Mouse (Mus musculus): Measurements from ENCODE around the gene Mrpl57.
"Not testable (repeated sequence)": the region's sequence is repeated elsewhere in the genome, so short reads cannot be mapped to it uniquely, and the experiment has no call there.

The Mrpl57 gene

GRCm38 (mm10) chr14:57825788-57826751 lies at the start of gene Mrpl57, which contains the start of gene Ska3:
Gene Mrpl57, plus strand, starts transcription at chr14:57826234.
Gene Ska3, minus strand, starts transcription at chr14:57826185.
- peak; percentile 88 to 92 for DNase-seq (ENCODE audit: low spot score in 2 of 2)

GRCm38 (mm10) chr14:57787406-57787805 lies 38.6 kb upstream of the Mrpl57 start:
- DNase-seq (ENCODE audit: low spot score in 2 of 2), result no peak

- DNase-seq (ENCODE audit: low spot score in 2 of 2), result no peak
Observed at GRCm38 (mm10) chr14:57789311-57789710, 36.7 kb upstream of the Mrpl57 start.

- DNase-seq (ENCODE audit: low spot score in 2 of 2), result no peak
Observed at GRCm38 (mm10) chr14:57789759-57790158, 36.3 kb upstream of the Mrpl57 start.

- no peak for DNase-seq (ENCODE audit: low spot score in 2 of 2)
Observed at GRCm38 (mm10) chr14:57791171-57791570, 34.9 kb upstream of the Mrpl57 start.

- DNase-seq (ENCODE audit: low spot score in 2 of 2), result no peak
Observed at GRCm38 (mm10) chr14:57797551-57797950, 28.5 kb upstream of the Mrpl57 start.

GRCm38 (mm10) chr14:57797991-57798931 lies 27.8 kb upstream of the Mrpl57 start, which contains the start of gene Sap18:
Gene Sap18, plus strand, starts transcription at chr14:57798180.
- peak; percentile 94 to 98 for DNase-seq (ENCODE audit: low spot score in 2 of 2)

GRCm38 (mm10) chr14:57803731-57804130 lies 22.3 kb upstream of the Mrpl57 start:
- no peak for DNase-seq (ENCODE audit: low spot score in 2 of 2)

- DNase-seq (ENCODE audit: low spot score in 2 of 2), result no peak
Observed at GRCm38 (mm10) chr14:57808558-57808957, 17.5 kb upstream of the Mrpl57 start.

- DNase-seq (ENCODE audit: low spot score in 2 of 2), result no peak
Observed at GRCm38 (mm10) chr14:57810886-57811285, 15.1 kb upstream of the Mrpl57 start.

DNA sequence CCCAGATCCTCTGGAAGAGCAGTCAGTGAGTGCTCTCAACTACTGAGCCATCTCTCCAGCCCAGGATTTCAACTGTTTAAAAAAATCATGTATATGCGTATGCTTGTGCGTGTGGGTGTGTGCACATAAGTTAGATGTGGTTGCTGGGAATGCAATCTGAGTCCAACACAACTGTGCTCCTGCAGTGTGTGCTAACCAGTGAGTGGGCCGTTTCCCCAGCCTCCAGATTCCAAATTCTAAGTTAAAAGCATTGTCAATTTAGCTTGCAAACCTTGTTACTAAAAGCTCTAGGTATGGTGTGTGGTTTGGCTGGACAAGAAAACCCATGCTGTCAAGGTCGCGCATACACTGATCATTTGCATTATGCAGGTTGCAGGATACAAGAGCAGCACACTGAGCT lies 14.2 kb upstream of the Mrpl57 start:
- DNase-seq (ENCODE audit: low spot score in 2 of 2), result no peak

GRCm38 (mm10) chr14:57820839-57821238 lies 5.2 kb upstream of the Mrpl57 start:
- no peak for DNase-seq (ENCODE audit: low spot score in 2 of 2)

DNA sequence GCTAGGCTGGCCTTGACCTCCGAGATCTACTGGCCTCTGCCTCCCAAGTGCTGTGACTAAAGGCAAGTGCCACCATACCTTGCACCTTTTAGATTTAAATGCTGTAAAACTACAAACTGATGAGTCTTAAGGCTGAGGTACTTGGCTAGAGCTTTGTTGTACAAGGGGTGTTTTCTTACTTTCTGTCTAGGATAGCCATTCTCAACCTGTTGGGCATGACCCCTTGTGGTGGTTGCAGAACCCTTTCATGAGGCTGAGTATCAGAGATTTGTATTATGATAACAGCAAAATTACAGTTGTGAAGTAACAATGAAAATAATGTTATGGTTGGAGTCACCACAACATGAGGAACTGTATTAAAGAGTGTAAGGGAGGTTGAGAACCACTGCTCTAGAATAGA lies 1.2 kb downstream of the Mrpl57 start:
- DNase-seq (ENCODE audit: low spot score in 2 of 2), result no peak

GRCm38 (mm10) chr14:57833526-57833925 lies 7.5 kb downstream of the Mrpl57 start:
- no peak for DNase-seq (ENCODE audit: low spot score in 2 of 2)

GRCm38 (mm10) chr14:57835157-57835556 lies 9.1 kb downstream of the Mrpl57 start:
- DNase-seq (ENCODE audit: low spot score in 2 of 2), result no peak

- DNase-seq (ENCODE audit: low spot score in 2 of 2), result no peak
Observed at GRCm38 (mm10) chr14:57844535-57844934, 18.5 kb downstream of the Mrpl57 start.

GRCm38 (mm10) chr14:57848061-57848460 lies 22.0 kb downstream of the Mrpl57 start:
- not testable (repeated sequence) for DNase-seq (ENCODE audit: low spot score in 2 of 2)

DNA sequence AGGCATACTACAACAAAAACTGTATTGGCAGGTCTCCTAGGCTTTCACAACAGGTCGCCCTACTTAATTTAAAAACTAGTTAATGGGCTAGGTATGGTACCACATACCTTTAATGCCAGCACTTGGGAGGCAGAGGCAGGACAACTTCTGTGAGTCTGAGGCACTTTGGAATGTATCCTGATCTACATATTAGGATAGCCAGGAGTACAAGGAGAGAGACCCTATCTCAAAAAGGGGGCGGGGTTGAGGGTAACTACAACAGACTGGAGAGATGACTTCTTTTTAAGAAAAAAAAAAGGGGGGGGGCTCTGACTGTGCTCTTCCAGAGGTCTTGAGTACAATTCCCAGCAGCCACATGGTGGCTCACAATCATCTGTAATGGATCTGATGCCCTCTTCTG lies 22.6 kb downstream of the Mrpl57 start:
- no peak for DNase-seq (ENCODE audit: low spot score in 2 of 2)

DNA sequence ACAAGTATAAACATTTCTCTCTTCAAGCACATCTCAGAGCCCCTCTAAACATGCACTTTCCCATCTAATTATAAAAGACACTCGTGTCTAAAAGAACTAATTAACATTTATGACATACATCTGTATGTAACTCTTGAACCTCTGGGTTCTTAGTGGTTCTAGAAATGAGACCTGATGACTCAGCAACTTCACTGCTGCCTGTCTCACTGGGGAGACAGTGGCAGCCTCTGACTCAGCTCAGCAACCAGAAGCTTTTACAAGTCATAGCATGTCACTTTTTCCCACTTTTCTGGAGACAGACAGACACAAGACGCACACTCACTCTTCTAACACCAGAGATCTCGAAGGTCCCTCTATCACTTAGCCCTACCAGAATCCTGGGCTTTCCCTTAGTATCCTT lies 24.3 kb downstream of the Mrpl57 start:
- DNase-seq (ENCODE audit: low spot score in 2 of 2), result no peak

GRCm38 (mm10) chr14:57852961-57853360 lies 26.9 kb downstream of the Mrpl57 start:
- DNase-seq (ENCODE audit: low spot score in 2 of 2), result no peak

DNA sequence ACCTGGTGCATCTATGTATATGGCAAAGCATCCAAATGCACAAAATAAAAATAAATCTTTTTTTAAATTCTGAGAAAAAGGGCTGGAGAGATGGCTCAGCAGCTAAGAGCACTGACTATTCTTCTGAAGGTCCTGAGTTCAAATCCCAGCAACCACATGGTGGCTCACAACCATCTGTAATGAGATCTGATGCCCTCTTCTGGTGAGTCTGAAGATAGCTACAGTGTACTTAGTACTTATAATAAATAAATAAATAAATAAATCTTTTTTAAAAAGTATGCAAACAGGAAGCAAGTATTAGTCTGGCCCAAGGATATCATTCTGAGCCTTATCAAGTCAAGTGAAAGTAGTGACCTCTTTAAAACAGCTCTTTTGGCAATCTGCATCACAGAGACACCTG lies 30.0 kb downstream of the Mrpl57 start:
- not testable (repeated sequence) for DNase-seq (ENCODE audit: low spot score in 2 of 2)

- no peak for DNase-seq (ENCODE audit: low spot score in 2 of 2)
Observed at GRCm38 (mm10) chr14:57858601-57859000, 32.6 kb downstream of the Mrpl57 start.
